Mouse (Mus musculus): Measurements from ENCODE around the gene Stxbp2. TPM values are rescaled to one million over a fixed set of nuclear protein-coding genes. Genes with fewer than 3 reads are reported as not detected.

The Stxbp2 gene
- total RNA-seq, 2 experiments from 2014 or later = 50.7 to 65.6 TPM

GRCm38 (mm10) chr8:3690774-3691173 lies 60.0 kb downstream of the Stxbp2 start:
- intact Hi-C loops (cut with DNase I) = no loop called here
- no peak for DNase-seq (ENCODE audit: extremely low spot score in 1 of 2, low spot score in 2 of 2)
- Histone ChIP-seq H3K4me3 (no peak overlapping the region), H3K27ac (no peak overlapping the region)
- TF ChIP-seq CTCF (IDR thresholded peaks at IDR 0.05) = no peak

Other genes starting within 250 kb of the Stxbp2 start
- gene Arhgef18, start 237.9 kb upstream of the Stxbp2 start, total RNA-seq (2021) = 10 to 100 TPM; 47.8 to 49.3 TPM
- gene Pex11g, start 163.3 kb upstream of the Stxbp2 start, total RNA-seq (2021) = under 1 TPM; 0.84 to 0.88 TPM
- gene Tex45, start 160.1 kb upstream of the Stxbp2 start, total RNA-seq (2021) = under 1 TPM in 1 of 2 experiments, not detected in 1; 0.23 TPM
- gene Zfp358, start 137.8 kb upstream of the Stxbp2 start, total RNA-seq (2021) = 10 to 100 TPM; 32.4 to 34.8 TPM
- gene Mcoln1, start 130.5 kb upstream of the Stxbp2 start, total RNA-seq (2021) = 10 to 100 TPM; 90.6 to 96.1 TPM
- 10 to 100 TPM; 76.5 to 86.0 TPM for gene Pnpla6, start 115.6 kb upstream of the Stxbp2 start, total RNA-seq (2021)
- gene C330021F23Rik, start 63.0 kb upstream of the Stxbp2 start, total RNA-seq (2021) = not detected
- gene Camsap3, start 43.7 kb upstream of the Stxbp2 start, total RNA-seq (2021) = 10 to 100 TPM; 33.6 to 35.4 TPM
- 10 to 100 TPM; 37.3 to 38.4 TPM for gene Xab2, start 9.6 kb upstream of the Stxbp2 start, total RNA-seq (2021)
- 10 to 100 TPM; 72.8 to 84.1 TPM for gene Pet100, start 9.4 kb upstream of the Stxbp2 start, total RNA-seq (2021)
- not detected for gene Pcp2, start 5.4 kb upstream of the Stxbp2 start, total RNA-seq (2021)
- 1 to 10 TPM in 1 of 2 experiments, under 1 TPM in 1; 0.79 to 1.2 TPM for gene Retn, start 24.8 kb downstream of the Stxbp2 start, total RNA-seq (2021)
- under 1 TPM; 0.23 to 0.37 TPM for gene Mcemp1, start 34.8 kb downstream of the Stxbp2 start, total RNA-seq (2021)
- 10 to 100 TPM; 10.8 to 14.2 TPM for gene Fcor, start 41.4 kb downstream of the Stxbp2 start, total RNA-seq (2021)
- 10 to 100 TPM; 26.4 to 27.2 TPM for gene Trappc5, start 45.3 kb downstream of the Stxbp2 start, total RNA-seq (2021)
- gene Fcer2a, start 63.2 kb downstream of the Stxbp2 start, total RNA-seq (2021) = not detected
- gene Clec4g, start 89.7 kb downstream of the Stxbp2 start, total RNA-seq (2021) = not detected
- 1 to 10 TPM in 1 of 2 experiments, under 1 TPM in 1; 0.54 to 1.5 TPM for gene Cd209a, start 118.0 kb downstream of the Stxbp2 start, total RNA-seq (2021)
- not detected for gene Cd209e, start 223.4 kb downstream of the Stxbp2 start, total RNA-seq (2021)
- gene Cd209d, start 247.6 kb downstream of the Stxbp2 start, total RNA-seq (2021) = not detected